Mouse (Mus musculus) myocyte (in vitro differentiated cells): Measurements from ENCODE around the gene Sgpp2. TPM values are rescaled to one million over a fixed set of nuclear protein-coding genes. Genes with fewer than 3 reads are reported as not detected.

Experiments used
- H3K27me3 ChIP-seq: one replicate; pipeline ENCODE4 v1.6.1; 2011; ENCODE audit not compliant: control insufficient read depth, insufficient read depth, insufficient read length
- H3K36me3 ChIP-seq: one replicate; pipeline ENCODE4 v1.6.1; 2011; ENCODE audit not compliant: control insufficient read depth, insufficient read depth
- H3K4me2 ChIP-seq: one replicate; pipeline ENCODE4 v1.6.1; 2011; ENCODE audit warnings: low read depth, control low read depth
- H3K4me3 ChIP-seq: one replicate; pipeline ENCODE4 v1.5.1; 2011; ENCODE audit warnings: mild to moderate bottlenecking, control low read depth, moderate library complexity
- H3K79me2 ChIP-seq: one replicate; pipeline ENCODE4 v1.6.1; 2011; ENCODE audit not compliant: control insufficient read depth, insufficient read depth
- H3ac ChIP-seq: one replicate; pipeline ENCODE4 v1.6.1; 2011; ENCODE audit not compliant: control insufficient read depth, insufficient read length
- CEBPB ChIP-seq: IDR thresholded peaks from 2 replicates; pipeline ENCODE4 v1.6.1; 2011; ENCODE audit warnings: mild to moderate bottlenecking, moderate library complexity; ENCODE audit not compliant: poor library complexity, insufficient read depth, severe bottlenecking
- E2F4 ChIP-seq: IDR thresholded peaks from one replicate; pipeline ENCODE4 v1.6.1; 2011; ENCODE audit warnings: mild to moderate bottlenecking, control low read depth, moderate library complexity; ENCODE audit not compliant: insufficient read depth
- MAX ChIP-seq: IDR thresholded peaks from one replicate; pipeline ENCODE4 v1.6.1; 2011; ENCODE audit warnings: low read depth, mild to moderate bottlenecking, control low read depth
- MYOD1 ChIP-seq, 3 experiments: IDR thresholded peaks; one replicate each; pipeline ENCODE4 v1.6.1; 2011; ENCODE audit warnings: control low read depth in 2 of 3, low read depth in 2 of 3, mild to moderate bottlenecking in 2 of 3, moderate library complexity in 1 of 3; ENCODE audit not compliant: insufficient read length in 2 of 3, control insufficient read depth in 1 of 3
- MYOG ChIP-seq, 3 experiments: IDR thresholded peaks; one replicate each; pipeline ENCODE4 v1.6.1; 2011; ENCODE audit warnings: control low read depth in 2 of 3, low read depth in 2 of 3, mild to moderate bottlenecking in 2 of 3; ENCODE audit not compliant: insufficient read length in 2 of 3, control insufficient read depth in 1 of 3, insufficient read depth in 1 of 3
- POLR2A ChIP-seq: IDR thresholded peaks from one replicate; pipeline ENCODE4 v1.6.1; 2011; ENCODE audit warnings: low read depth, mild to moderate bottlenecking, control low read depth, moderate library complexity; ENCODE audit not compliant: insufficient read length
- POLR2AphosphoS2 ChIP-seq: IDR thresholded peaks from one replicate; pipeline ENCODE4 v1.6.1; 2011; ENCODE audit warnings: low read depth, control low read depth; ENCODE audit not compliant: insufficient read length
- REST ChIP-seq: IDR thresholded peaks from one replicate; pipeline ENCODE4 v1.6.1; 2011; ENCODE audit warnings: mild to moderate bottlenecking, control low read depth, moderate library complexity; ENCODE audit not compliant: insufficient read depth, insufficient read length
- SRF ChIP-seq: IDR thresholded peaks from one replicate; pipeline ENCODE4 v1.6.1; 2011; ENCODE audit warnings: low read depth; ENCODE audit not compliant: control insufficient read depth, insufficient read length
- TCF12 ChIP-seq: IDR thresholded peaks from one replicate; pipeline ENCODE4 v1.6.1; 2011; ENCODE audit warnings: mild to moderate bottlenecking, control low read depth; ENCODE audit not compliant: poor library complexity, insufficient read depth, severe bottlenecking
- TCF3 ChIP-seq: IDR thresholded peaks from one replicate; pipeline ENCODE4 v1.6.1; 2011; ENCODE audit warnings: low read depth, control low read depth; ENCODE audit not compliant: insufficient read length
- USF1 ChIP-seq: IDR thresholded peaks from one replicate; pipeline ENCODE4 v1.6.1; 2011; ENCODE audit warnings: low read depth, mild to moderate bottlenecking, control low read depth, moderate library complexity
- polyA plus RNA-seq: library from polyadenylated mRNA; unstranded; fragments of >200 nt; fragmentation: generic; extraction: Trizol; gene quantifications from one replicate; pipeline ENCODE4 v1.2.1, GENCODE M21; 2012; ENCODE audit warnings: missing spikeins

Gene Sgpp2
- polyA plus RNA-seq, 1 experiment = 0.10 TPM

GRCm38 (mm10) chr1:78337726-78338125 is 27.6 kb downstream of the Sgpp2 start:
- no peaks in the 10 kb centered on the region for H3K79me2 ChIP-seq
- TF ChIP-seq MYOG (IDR thresholded peaks at IDR 0.05; ENCODE audit: control insufficient read depth in 1 of 3, insufficient read depth in 1 of 3, insufficient read length in 2 of 3, low read depth in 2 of 3) (no peak), MAX (no peak)
- H3K36me3 ChIP-seq = no peaks in the 10 kb centered on the region
- H3K27me3 ChIP-seq = no peaks in the 10 kb centered on the region
- H3ac ChIP-seq = no peak overlapping the region
- no peak overlapping the region for H3K4me2 ChIP-seq
- H3K4me3 ChIP-seq = no peak overlapping the region

GRCm38 (mm10) chr1:78338212-78338611 is 28.1 kb downstream of the Sgpp2 start:
- H3ac ChIP-seq = no peak overlapping the region
- no peak overlapping the region for H3K4me2 ChIP-seq
- no peak overlapping the region for H3K4me3 ChIP-seq
- H3K79me2 ChIP-seq = no peaks in the 10 kb centered on the region
- no peaks in the 10 kb centered on the region for H3K36me3 ChIP-seq
- TF ChIP-seq TCF12 (no peak), CEBPB (0 out of 2 replicates have a peak, but pooled peaks have one; percentile 36)
- no peaks in the 10 kb centered on the region for H3K27me3 ChIP-seq

DNA sequence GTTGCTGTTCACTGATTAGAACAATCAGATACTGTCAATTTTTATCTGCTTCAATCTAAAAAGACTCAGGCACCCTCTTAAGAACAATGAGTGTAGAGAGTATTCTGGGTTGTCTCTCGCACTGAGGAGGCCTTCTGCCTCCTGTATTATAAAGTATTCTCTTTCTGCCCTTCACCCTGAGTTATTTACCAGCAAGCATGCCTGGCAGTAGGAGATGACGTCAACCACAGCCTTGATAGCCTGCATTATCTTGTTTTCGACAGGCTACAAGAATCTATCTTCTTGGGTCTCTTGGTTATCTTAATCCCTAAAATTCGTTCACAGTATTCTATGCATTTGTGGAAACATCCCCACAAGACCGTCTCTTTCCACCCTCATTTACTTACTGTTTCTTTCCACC is 29.8 kb downstream of the Sgpp2 start:
- Histone ChIP-seq H3K79me2 (no peaks in the 10 kb centered on the region), H3K4me2 (no peak overlapping the region), H3ac (no peak overlapping the region), H3K4me3 (no peak overlapping the region), H3K27me3 (no peaks in the 10 kb centered on the region), H3K36me3 (no peaks in the 10 kb centered on the region)
- TF ChIP-seq E2F4 (no peak), MYOG (IDR thresholded peaks at IDR 0.05; ENCODE audit: control insufficient read depth in 1 of 3, insufficient read depth in 1 of 3, insufficient read length in 2 of 3, low read depth in 2 of 3) (no peak), TCF12 (no peak), MAX (no peak), POLR2AphosphoS2 (no peak), TCF3 (no peak), POLR2A (no peak), MYOD1 (IDR thresholded peaks at IDR 0.05; ENCODE audit: control insufficient read depth in 1 of 3, insufficient read length in 2 of 3, low read depth in 2 of 3) (no peak), USF1 (no peak), REST (no peak), SRF (no peak), CEBPB (no peak)

DNA sequence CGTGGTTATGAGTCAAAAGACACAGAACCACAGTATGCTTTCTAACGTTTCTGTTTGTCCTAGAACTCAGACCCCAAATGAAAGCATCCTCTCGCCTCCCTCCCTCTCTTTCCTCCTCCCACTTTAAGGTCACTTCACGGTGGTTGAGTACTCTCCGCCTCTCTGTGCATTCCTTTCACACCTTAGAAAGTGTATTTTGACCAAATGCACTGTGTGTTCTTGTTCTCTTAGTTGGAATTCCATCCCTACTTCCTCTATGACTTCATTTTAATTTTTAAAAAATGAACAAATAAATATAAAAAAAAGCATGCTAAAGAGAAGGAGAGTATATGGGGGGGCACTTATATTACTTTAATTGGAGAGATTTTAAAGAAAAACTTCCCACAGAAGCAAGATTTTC is 30.4 kb downstream of the Sgpp2 start:
- Histone ChIP-seq H3ac (no peak overlapping the region), H3K27me3 (no peaks in the 10 kb centered on the region), H3K4me3 (no peak overlapping the region), H3K79me2 (no peaks in the 10 kb centered on the region), H3K36me3 (no peaks in the 10 kb centered on the region), H3K4me2 (no peak overlapping the region)
- TF ChIP-seq E2F4 (no peak), MAX (no peak)

- peak; percentile 18 for TF ChIP-seq POLR2A
- TF ChIP-seq CEBPB = peak; percentile 81
- no peak for TF ChIP-seq REST
- peak in 1 of 3 experiments; percentile 64 for TF ChIP-seq MYOG (IDR thresholded peaks at IDR 0.05; ENCODE audit: control insufficient read depth in 1 of 3, insufficient read depth in 1 of 3, insufficient read length in 2 of 3, low read depth in 2 of 3)
- peak in 1 of 3 experiments; percentile 44 for TF ChIP-seq MYOD1 (IDR thresholded peaks at IDR 0.05; ENCODE audit: control insufficient read depth in 1 of 3, insufficient read length in 2 of 3, low read depth in 2 of 3)
- TF ChIP-seq TCF12 = peak; percentile 5
- peak overlapping the region; percentile 55 for H3K4me2 ChIP-seq
- H3K36me3 ChIP-seq = no peaks in the 10 kb centered on the region
- no peak overlapping the region for H3ac ChIP-seq
- H3K79me2 ChIP-seq = no peaks in the 10 kb centered on the region
- no peak overlapping the region for H3K4me3 ChIP-seq
- no peaks in the 10 kb centered on the region for H3K27me3 ChIP-seq
Observed at GRCm38 (mm10) chr1:78347317-78347806, 37.2 kb downstream of the Sgpp2 start.

DNA sequence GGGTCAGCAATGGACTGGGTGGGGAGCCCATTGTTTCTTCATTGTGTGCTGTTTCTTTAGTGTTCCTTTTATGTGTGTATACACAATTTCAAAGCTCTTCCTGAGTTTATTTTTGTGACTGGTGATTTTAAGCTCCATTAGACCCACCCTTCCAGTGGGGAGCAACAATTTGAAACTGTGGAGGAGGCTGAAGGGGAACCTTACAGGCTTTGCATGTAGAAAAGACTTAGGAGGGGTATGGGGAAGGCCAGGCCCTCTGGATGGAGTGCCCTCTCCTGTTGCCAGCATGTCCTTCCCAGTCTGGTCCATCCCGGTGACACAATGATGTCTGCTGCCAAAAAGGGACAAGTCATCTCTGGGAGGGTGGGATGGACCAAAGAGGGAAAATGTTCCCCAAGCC is 39.1 kb downstream of the Sgpp2 start:
- Histone ChIP-seq H3K36me3 (no peaks in the 10 kb centered on the region), H3K27me3 (no peaks in the 10 kb centered on the region), H3K4me2 (no peak overlapping the region), H3ac (no peak overlapping the region), H3K4me3 (no peak overlapping the region), H3K79me2 (no peaks in the 10 kb centered on the region)
- no peak for TF ChIP-seq TCF3
- TF ChIP-seq USF1 = no peak
- no peak for TF ChIP-seq POLR2A
- TF ChIP-seq E2F4 = no peak
- no peak for TF ChIP-seq MYOD1 (IDR thresholded peaks at IDR 0.05; ENCODE audit: control insufficient read depth in 1 of 3, insufficient read length in 2 of 3, low read depth in 2 of 3)
- no peak for TF ChIP-seq MAX
- TF ChIP-seq POLR2AphosphoS2 = no peak
- TF ChIP-seq REST = no peak
- TF ChIP-seq SRF = no peak
- no peak for TF ChIP-seq MYOG (IDR thresholded peaks at IDR 0.05; ENCODE audit: control insufficient read depth in 1 of 3, insufficient read depth in 1 of 3, insufficient read length in 2 of 3, low read depth in 2 of 3)
- TF ChIP-seq TCF12 = no peak
